Mouse (Mus musculus) c-Kit-positive CD71-positive TER-119-negative erythroid progenitor cells, embryonic 14.5 days (primary cell): Measurements from ENCODE around the gene Fggy.

ENCODE experiments used
- DNase-seq: peaks from one replicate; pipeline ENCODE4 v3.0.0-alpha.2; 2013; ENCODE audit warnings: low read depth

Fggy gene

GRCm38 (mm10) chr4:95590878-95591277, 33.6 kb downstream of the Fggy start:
- DNase-seq = no peak

DNA sequence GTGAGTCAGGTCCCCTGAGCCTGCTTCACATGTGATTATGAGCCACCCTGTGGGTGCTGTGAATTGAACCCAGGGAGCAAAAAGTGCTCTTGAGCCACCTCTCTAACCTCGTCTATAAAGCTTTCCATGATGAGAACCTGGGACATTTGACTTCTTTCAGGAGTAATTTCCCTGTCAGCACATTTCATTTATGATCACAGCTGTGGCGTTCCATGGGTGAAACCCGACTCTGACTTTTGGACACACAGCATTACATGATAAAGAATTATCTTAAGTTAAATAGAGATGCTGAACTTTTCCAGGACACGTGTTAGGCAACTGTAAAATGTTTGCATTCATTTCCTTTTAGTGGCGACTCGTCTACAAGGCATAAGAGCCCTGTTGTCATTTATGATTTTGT, 39.9 kb downstream of the Fggy start:
- no peak for DNase-seq

- DNase-seq = no peak
Observed at GRCm38 (mm10) chr4:95601776-95602175, 44.5 kb downstream of the Fggy start.

GRCm38 (mm10) chr4:95603254-95603653, 45.9 kb downstream of the Fggy start:
- DNase-seq = no peak

GRCm38 (mm10) chr4:95610663-95611062, 53.4 kb downstream of the Fggy start:
- DNase-seq = no peak

- DNase-seq = no peak
Observed at GRCm38 (mm10) chr4:95611390-95611789, 54.1 kb downstream of the Fggy start.

GRCm38 (mm10) chr4:95621046-95621445, 63.7 kb downstream of the Fggy start:
- no peak for DNase-seq

- no peak for DNase-seq
Observed at GRCm38 (mm10) chr4:95624696-95625095, 67.4 kb downstream of the Fggy start.

GRCm38 (mm10) chr4:95625651-95626050, 68.3 kb downstream of the Fggy start:
- DNase-seq = no peak

DNA sequence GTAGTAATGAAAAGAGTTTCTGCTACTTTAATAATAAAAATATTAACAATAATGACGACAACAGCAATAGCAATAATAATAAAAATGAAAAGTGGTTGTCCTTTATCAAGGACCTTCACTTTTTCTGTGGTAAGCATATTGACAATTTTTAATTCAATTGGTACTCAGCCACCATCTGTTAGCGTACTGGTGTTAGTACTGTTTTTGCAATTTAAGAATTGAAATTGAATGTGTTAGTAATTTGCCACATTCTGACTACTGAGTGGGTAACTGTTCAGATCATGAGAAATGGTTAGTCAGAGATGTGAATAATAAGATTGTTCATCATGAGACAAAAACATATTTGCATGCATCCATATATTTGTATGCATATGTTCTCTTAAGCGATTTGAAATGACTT, 68.9 kb downstream of the Fggy start:
- DNase-seq = no peak

DNA sequence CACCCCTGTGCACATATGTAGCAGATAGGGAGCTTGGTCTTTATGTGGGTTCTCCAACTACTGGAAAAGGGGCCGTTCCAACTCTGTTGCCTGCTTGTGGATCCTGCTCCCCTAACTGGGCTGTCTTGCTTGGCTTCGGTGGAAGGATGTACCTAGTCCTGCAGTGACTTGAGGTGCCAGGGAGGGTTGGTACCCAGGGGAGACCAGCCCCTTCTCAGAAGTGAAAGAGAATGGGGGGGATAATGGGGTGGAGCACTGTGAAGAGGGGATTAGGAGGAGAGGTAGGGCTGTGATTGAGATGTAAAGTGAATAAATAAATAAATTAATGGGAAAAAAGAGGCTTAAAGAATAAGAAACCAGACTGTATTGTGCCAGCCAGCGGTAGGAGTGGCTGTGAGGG, 77.6 kb downstream of the Fggy start:
- DNase-seq = no peak

DNA sequence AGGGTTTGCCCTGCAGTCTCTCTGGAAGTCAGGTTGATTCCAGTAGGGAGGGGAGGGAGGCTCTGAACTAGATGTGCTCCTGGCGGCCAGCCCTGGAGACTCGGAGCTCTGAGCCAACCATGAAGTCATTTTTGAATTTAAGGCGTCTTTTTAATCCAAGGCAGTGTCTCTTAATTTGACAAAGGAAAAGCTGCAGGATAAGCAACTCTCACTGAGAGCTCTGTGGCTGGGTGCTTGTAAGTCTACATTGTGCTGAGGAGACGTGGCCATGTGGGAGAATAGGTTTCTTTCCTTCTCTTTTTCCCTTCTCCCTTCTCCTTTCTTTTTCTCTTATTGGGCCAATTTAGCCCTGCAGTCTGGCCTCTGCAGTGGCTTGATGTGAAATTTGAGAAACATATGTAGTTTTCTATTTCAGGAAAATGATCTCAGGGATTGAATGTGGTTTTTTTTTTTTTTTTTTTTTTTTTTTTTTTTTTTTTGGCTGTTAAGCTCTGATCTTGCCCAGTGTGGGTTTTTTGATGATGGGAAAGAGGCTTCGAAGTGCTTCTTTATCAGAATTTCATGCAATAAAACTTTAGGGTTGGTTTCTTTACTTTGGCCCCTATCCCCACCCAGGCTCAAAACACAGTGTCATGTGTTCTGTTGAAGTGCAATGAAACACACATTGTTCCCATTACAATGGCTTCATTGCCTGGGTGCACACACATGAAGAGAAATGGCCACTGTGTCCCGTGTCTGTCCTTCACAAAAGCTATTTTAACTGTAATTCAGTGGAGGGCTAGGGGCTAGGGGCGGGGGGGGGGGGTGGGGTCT, 79.8 kb downstream of the Fggy start:
- DNase-seq = no peak

DNA sequence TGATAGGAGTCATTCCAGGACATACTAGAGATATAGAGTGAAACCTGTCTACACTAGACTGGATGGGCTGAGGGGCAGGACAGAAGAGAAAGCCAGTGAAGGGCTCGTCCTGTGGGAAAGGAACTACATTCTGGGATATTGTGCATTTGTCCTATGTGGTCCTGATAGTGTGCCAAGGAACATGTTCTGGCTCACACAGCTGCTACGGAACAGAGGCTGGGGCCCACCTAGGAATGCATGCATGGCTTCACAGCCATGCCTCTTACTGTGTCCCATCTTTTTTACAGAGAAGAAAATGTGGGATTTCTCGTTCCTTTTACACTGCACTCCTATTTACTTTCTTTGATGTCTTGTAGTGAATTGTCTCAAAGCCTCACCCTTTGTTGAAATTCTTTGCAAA, 80.8 kb downstream of the Fggy start:
- DNase-seq = no peak

DNA sequence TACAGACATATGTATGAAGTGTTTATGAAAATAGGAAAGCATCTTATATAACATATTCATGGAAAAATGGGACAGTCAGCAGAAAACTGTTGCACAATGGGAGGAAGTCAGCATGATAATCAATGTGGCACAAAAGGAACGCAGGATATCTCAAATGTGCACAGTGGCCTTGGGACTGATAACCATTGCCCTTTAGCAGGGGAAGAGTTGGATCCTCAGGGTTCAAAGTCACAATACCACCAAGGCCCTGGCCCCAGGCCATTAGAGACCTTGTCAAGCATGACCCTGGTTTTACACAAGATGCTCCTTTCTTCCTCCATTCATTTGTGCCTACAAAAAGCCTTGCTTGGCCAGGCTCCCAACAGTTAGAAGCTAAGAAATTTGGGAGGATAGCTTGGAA, 83.5 kb downstream of the Fggy start:
- DNase-seq = no peak

DNA sequence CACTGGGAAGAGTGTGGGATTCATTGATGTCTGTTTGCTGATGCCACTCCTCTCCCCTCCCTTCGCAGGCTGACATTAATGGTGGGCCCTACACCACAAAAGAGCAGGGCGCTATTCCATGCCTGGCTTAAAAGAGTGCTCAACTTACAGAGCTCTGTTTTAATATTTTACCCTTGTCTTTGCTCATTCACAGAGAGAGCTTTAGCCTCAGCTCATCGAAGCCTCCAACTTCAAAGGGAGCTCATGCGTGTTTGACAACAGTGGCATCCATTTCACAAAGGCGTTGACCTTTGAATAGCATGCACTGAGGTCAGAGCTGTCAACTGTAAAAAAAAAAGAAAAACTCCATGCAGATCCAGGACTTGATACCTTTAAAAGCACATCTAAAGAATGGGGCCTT, 86.7 kb downstream of the Fggy start:
- no peak for DNase-seq

- no peak for DNase-seq
Observed at GRCm38 (mm10) chr4:95648801-95649551, 91.7 kb downstream of the Fggy start.

- no peak for DNase-seq
Observed at GRCm38 (mm10) chr4:95649552-95649905, 92.2 kb downstream of the Fggy start.

- DNase-seq = no peak
Observed at GRCm38 (mm10) chr4:95649980-95650379, 92.7 kb downstream of the Fggy start.

- DNase-seq = no peak
Observed at GRCm38 (mm10) chr4:95652044-95652443, 94.7 kb downstream of the Fggy start.

GRCm38 (mm10) chr4:95653296-95653912, 96.1 kb downstream of the Fggy start:
- DNase-seq = no peak

- no peak for DNase-seq
Observed at GRCm38 (mm10) chr4:95653913-95654301, 96.6 kb downstream of the Fggy start.

GRCm38 (mm10) chr4:95659024-95659423, 101.7 kb downstream of the Fggy start:
- no peak for DNase-seq

DNA sequence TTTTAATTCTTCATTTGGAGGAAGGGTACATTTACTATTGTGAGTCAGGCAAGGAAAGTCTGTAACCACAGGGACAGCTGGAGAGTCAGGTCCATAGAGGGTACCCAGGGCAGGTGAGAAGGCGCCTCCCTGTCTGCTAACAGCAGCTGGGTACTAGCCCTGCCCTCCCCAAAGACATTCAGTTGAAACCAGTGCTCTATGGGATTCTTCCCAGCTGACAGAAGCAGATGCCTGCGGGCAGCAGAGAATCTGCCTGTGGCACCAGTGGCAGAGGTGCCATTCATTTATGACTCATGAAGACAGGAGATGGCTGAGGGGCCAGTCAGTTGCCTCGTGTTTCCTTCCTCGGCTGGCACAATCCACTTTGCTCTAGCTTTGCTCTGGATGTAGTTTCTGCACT, 106.3 kb downstream of the Fggy start:
- DNase-seq = no peak
